Mouse (Mus musculus) forebrain, embryonic 10.5 days (tissue): ENCODE measurements around the gene Pou2f2. TPM values are rescaled to one million over a fixed set of nuclear protein-coding genes. Genes with fewer than 3 reads are reported as not detected.
A peak's percentile ranks its signal among the peaks of the same experiment; 100 is the strongest.

Experiments used
- DNase-seq: peaks from one replicate; pipeline ENCODE4 v3.0.0-alpha.2; 2017; ENCODE audit warnings: low spot score; ENCODE audit errors: extremely low spot score
- H3K27ac ChIP-seq: fragments of 300-500 bp; sonication (generic); 2 replicates; pipeline ENCODE4 v1.5.1; 2016; ENCODE audit warnings: mild to moderate bottlenecking
- H3K27me3 ChIP-seq: fragments of 300-500 bp; sonication (generic); 2 replicates; pipeline ENCODE4 v1.6.1; 2016; ENCODE audit warnings: mild to moderate bottlenecking; ENCODE audit not compliant: poor library complexity, severe bottlenecking
- H3K36me3 ChIP-seq: fragments of 300-500 bp; sonication (generic); replicated peaks from 2 replicates; pipeline ENCODE4 v1.6.1; 2016; ENCODE audit warnings: mild to moderate bottlenecking, moderate library complexity
- H3K4me1 ChIP-seq: fragments of 300-500 bp; sonication (generic); 2 replicates; pipeline ENCODE4 v1.6.1; 2016
- H3K4me3 ChIP-seq: fragments of 300-500 bp; sonication (generic); 2 replicates; pipeline ENCODE4 v1.5.1; 2016; ENCODE audit warnings: mild to moderate bottlenecking, moderate library complexity
- H3K9me3 ChIP-seq: fragments of 300-500 bp; sonication (generic); 2 replicates; pipeline ENCODE4 v1.6.1; 2016; ENCODE audit warnings: mild to moderate bottlenecking, moderate library complexity
- WGBS: fragments of 180-500 bp; shearing (Covaris S2); methylation state at CpG from one replicate; pipeline ENCODE4 v1.1.7; 2016; 5-methylcytosine and 5-hydroxymethylcytosine counted together
- polyA plus RNA-seq: library from polyadenylated mRNA; unstranded; fragments of >200 nt; fragmentation: Nextera tagmentation; extraction: Ambion mirVana; gene quantifications from 2 replicates; pipeline ENCODE4 v1.2.1, GENCODE M21; 2016

The Pou2f2 gene
- polyA plus RNA-seq, 1 experiment from 2014 or later: 5.5 TPM

DNA sequence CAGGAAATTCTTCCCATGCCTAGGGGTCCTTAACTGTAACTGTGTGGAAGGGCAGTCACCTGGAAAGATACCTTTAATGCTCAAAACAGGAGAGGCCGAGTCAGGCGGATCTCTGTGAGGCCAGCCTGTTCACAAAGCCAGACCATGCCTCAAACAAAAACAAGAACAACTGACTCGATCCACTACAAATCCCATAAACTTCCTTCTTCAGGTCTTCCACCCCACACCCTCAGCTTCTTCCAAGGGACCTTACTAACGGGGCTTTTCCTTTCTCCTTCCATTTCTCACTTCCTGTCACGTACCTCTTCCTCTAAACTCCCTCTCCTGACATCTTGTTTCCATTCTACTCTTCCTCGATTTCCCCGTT lies 103.2 kb downstream of the Pou2f2 start:
- 24% methylated on average over 7 of the region's 7 CpGs for WGBS
- peak overlapping the region; percentile 96 for H3K4me3 ChIP-seq
- H3K4me1 ChIP-seq: peaks cover 73% of the 10 kb centered on the region
- DNase-seq: no peak
- H3K9me3 ChIP-seq: no peaks in the 10 kb centered on the region
- peak overlapping the region; percentile 98 for H3K27ac ChIP-seq
- H3K27me3 ChIP-seq: no peaks in the 10 kb centered on the region
- peaks cover 25% of the 10 kb centered on the region for H3K36me3 ChIP-seq

- WGBS: 87% methylated on average over 8 of the region's 8 CpGs
- Histone ChIP-seq H3K36me3 (peaks cover 15% of the 10 kb centered on the region), H3K27ac (peak overlapping the region; percentile 98), H3K9me3 (no peaks in the 10 kb centered on the region), H3K4me3 (peak overlapping the region; percentile 82; the same call in 1 of the 2 replicates), H3K27me3 (no peaks in the 10 kb centered on the region), H3K4me1 (peaks cover 88% of the 10 kb centered on the region)
- no peak for DNase-seq
Measured at GRCm38 (mm10) chr7:25073924-25074323, 105.6 kb downstream of the Pou2f2 start.

GRCm38 (mm10) chr7:25072716-25073390 lies 106.7 kb downstream of the Pou2f2 start:
- Histone ChIP-seq H3K4me1 (peaks cover 87% of the 10 kb centered on the region), H3K4me3 (peak overlapping the region; percentile 82), H3K36me3 (peaks cover 23% of the 10 kb centered on the region), H3K9me3 (no peaks in the 10 kb centered on the region), H3K27ac (peak overlapping the region; percentile 98), H3K27me3 (no peaks in the 10 kb centered on the region)
- WGBS: under 1% methylated on average over 32 of the region's 33 CpGs
- DNase-seq: peak; percentile 67

- Histone ChIP-seq H3K27me3 (no peaks in the 10 kb centered on the region), H3K4me1 (peaks cover 85% of the 10 kb centered on the region), H3K27ac (peak within 1 kb of the TSS; percentile 98), H3K9me3 (no peaks in the 10 kb centered on the region), H3K36me3 (peaks cover 31% of the 10 kb centered on the region), H3K4me3 (peak within 1 kb of the TSS; percentile 82)
- WGBS: under 1% methylated on average over 23 of the region's 28 CpGs
- DNase-seq: no peak
Measured at GRCm38 (mm10) chr7:25071979-25072715, 107.4 kb downstream of the Pou2f2 start, which contains the start of the genes Grik5 and Zfp574. Grik5 (minus strand) TSS chr7:25072346. Zfp574 (plus strand) TSS chr7:25072567.

GRCm38 (mm10) chr7:25068724-25069123 lies 110.8 kb downstream of the Pou2f2 start:
- Histone ChIP-seq H3K4me1 (peaks cover 57% of the 10 kb centered on the region), H3K4me3 (peak overlapping the region; percentile 10; the same call in 1 of the 2 replicates), H3K27me3 (no peaks in the 10 kb centered on the region), H3K9me3 (no peaks in the 10 kb centered on the region), H3K36me3 (peaks cover 63% of the 10 kb centered on the region), H3K27ac (no peak overlapping the region)
- DNase-seq: no peak
- WGBS: 20% methylated on average over 2 of the region's 2 CpGs

DNA sequence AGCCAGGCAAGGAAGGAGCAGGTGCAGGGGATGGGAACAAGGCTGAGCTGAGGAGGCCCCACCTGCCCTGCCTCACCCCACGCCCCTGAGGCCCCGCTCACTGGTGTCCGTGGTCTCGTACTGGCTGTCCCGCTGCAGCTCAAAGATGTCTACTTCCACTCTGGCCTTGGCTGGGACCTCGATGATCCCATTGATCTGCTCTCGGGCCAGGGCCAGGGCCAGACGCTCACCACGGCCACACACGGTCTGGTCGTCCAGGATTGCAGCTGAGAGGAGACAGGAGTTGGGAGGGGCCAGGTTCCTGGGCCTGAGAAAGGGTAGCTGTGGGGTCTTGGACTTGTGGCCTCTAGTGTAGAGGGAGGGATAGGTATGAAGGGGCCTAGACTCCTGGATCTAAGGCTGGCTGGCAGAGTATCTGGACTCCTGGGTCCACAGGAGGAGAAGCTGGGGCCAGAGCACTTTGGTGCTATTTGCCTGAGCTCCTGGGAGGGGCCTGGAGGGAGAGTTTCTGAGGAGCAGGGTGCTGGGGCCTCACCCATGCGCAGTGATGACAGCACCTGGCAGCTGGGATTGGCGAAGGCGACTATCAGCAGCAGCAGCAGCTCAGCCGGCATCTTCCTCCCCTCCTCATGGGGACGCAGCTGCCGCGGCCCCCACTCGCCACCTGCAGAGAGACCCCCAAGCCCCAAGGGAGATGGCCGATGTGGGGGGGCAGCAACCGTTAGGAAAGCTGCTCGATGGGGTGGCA lies 111.4 kb downstream of the Pou2f2 start:
- no peak for DNase-seq
- Histone ChIP-seq H3K9me3 (no peaks in the 10 kb centered on the region), H3K4me3 (peak overlapping the region; percentile 10; the same call in 1 of the 2 replicates), H3K27ac (no peak overlapping the region), H3K4me1 (peaks cover 51% of the 10 kb centered on the region), H3K27me3 (no peaks in the 10 kb centered on the region), H3K36me3 (peaks cover 70% of the 10 kb centered on the region)
- WGBS: 92% methylated on average over 22 of the region's 22 CpGs

- H3K36me3 ChIP-seq: peaks cover 77% of the 10 kb centered on the region
- H3K4me1 ChIP-seq: peaks cover 43% of the 10 kb centered on the region
- H3K27me3 ChIP-seq: no peaks in the 10 kb centered on the region
- no peak overlapping the region for H3K27ac ChIP-seq
- WGBS: 92% methylated on average over 7 of the region's 7 CpGs
- no peak overlapping the region for H3K4me3 ChIP-seq
- no peaks in the 10 kb centered on the region for H3K9me3 ChIP-seq
- no peak for DNase-seq
Measured at GRCm38 (mm10) chr7:25067338-25067737, 112.2 kb downstream of the Pou2f2 start.

DNA sequence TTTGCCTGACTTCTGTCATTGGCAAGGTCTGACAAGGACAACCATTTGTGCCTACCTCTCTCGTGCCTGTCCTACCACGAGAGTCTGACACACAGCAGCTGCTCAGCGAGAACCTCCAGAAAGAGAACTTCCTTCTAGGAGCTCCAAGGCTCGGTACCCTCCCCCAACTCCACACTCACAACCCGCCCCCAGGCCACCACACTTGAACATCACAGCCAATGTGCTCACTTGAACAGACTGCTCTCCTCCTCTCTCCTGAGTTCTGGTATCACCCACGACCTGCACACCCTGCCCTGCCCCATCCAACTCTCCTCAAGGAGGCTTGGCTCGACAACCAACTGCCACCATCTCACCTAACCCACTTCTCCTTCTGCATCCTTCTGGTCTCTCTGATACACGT lies 115.6 kb downstream of the Pou2f2 start:
- Histone ChIP-seq H3K4me1 (peaks cover 10% of the 10 kb centered on the region), H3K27me3 (no peaks in the 10 kb centered on the region), H3K9me3 (no peaks in the 10 kb centered on the region), H3K4me3 (no peak overlapping the region), H3K36me3 (peaks cover 96% of the 10 kb centered on the region), H3K27ac (no peak overlapping the region)
- 89% methylated on average over 8 of the region's 8 CpGs for WGBS
- no peak for DNase-seq

- H3K27me3 ChIP-seq: no peaks in the 10 kb centered on the region
- H3K9me3 ChIP-seq: no peaks in the 10 kb centered on the region
- no peak overlapping the region for H3K4me3 ChIP-seq
- peaks cover 97% of the 10 kb centered on the region for H3K36me3 ChIP-seq
- DNase-seq: no peak
- no peak overlapping the region for H3K27ac ChIP-seq
- peaks cover 4% of the 10 kb centered on the region for H3K4me1 ChIP-seq
- WGBS: 95% methylated on average over 6 of the region's 6 CpGs
Measured at GRCm38 (mm10) chr7:25063346-25063745, 116.2 kb downstream of the Pou2f2 start.

DNA sequence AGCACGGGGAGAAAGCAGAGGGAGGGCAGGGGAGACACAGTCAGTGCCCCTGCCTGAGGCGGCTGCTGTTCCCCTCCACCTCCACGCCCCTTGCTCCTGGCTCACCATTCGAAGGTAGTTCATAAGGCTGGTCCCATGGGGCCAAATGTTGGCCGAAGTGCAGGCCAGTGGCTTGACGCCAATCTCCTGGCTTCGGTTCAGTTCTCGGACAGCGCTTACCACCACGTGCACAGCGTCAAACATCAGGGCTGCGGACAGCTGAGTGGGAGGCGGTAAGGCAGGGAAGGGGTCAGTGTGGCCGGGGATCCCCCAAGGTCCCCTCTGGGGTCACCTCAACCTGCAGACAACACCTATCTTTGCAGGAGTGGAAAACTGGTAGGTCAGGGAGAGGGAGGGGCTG lies 120.7 kb downstream of the Pou2f2 start:
- Histone ChIP-seq H3K27ac (no peak overlapping the region), H3K36me3 (peaks cover 98% of the 10 kb centered on the region), H3K4me3 (no peak overlapping the region), H3K9me3 (peaks cover 9% of the 10 kb centered on the region), H3K27me3 (no peaks in the 10 kb centered on the region), H3K4me1 (no peaks in the 10 kb centered on the region)
- no peak for DNase-seq
- WGBS: 93% methylated on average over 14 of the region's 14 CpGs

GRCm38 (mm10) chr7:25058394-25058793 lies 121.1 kb downstream of the Pou2f2 start:
- Histone ChIP-seq H3K27ac (no peak overlapping the region), H3K27me3 (no peaks in the 10 kb centered on the region), H3K9me3 (peaks cover 9% of the 10 kb centered on the region), H3K4me1 (no peaks in the 10 kb centered on the region), H3K4me3 (no peak overlapping the region), H3K36me3 (peaks cover 98% of the 10 kb centered on the region)
- no peak for DNase-seq
- 89% methylated on average over 8 of the region's 8 CpGs for WGBS

DNA sequence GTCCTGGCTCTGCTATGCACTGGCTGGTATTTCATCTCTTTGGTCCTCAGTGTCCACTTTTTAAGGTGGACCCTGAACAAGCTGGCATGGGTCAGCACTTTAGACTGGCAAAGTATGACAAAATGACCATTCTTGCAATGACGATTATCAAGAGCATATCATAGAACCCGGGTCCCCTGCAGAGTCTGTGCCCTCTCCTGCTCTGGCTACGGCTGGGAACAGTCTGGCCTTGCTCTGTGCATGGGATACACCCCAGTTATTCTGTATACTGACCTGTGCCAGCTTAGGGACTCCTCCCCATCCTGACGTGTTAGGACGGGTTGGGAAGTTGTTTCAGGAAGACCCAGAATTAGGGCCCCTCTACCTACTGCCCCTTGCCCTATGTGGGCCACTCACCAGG lies 121.6 kb downstream of the Pou2f2 start:
- H3K4me3 ChIP-seq: no peak overlapping the region
- H3K27ac ChIP-seq: no peak overlapping the region
- peaks cover 9% of the 10 kb centered on the region for H3K9me3 ChIP-seq
- 94% methylated on average over 5 of the region's 5 CpGs for WGBS
- no peaks in the 10 kb centered on the region for H3K27me3 ChIP-seq
- DNase-seq: no peak
- H3K36me3 ChIP-seq: peaks cover 98% of the 10 kb centered on the region
- H3K4me1 ChIP-seq: no peaks in the 10 kb centered on the region
